Mouse (Mus musculus) bone marrow macrophage, adult 2 months (primary cell): Measurements from ENCODE around the gene Usp37. TPM values are rescaled to one million over a fixed set of nuclear protein-coding genes. Genes with fewer than 3 reads are reported as not detected.

Experiments
- H3K27ac ChIP-seq: 2 replicates; pipeline ENCODE4 v1.5.1; 2012; ENCODE audit warnings: low read depth, low read length; ENCODE audit not compliant: insufficient read depth
- H3K4me1 ChIP-seq: 2 replicates; pipeline ENCODE4 v1.6.1; 2012; ENCODE audit warnings: low read length; ENCODE audit not compliant: control insufficient read depth, insufficient read depth
- H3K4me3 ChIP-seq: 2 replicates; pipeline ENCODE4 v1.5.1; 2012; ENCODE audit warnings: mild to moderate bottlenecking, low read length, moderate library complexity; ENCODE audit not compliant: insufficient read depth
- CTCF ChIP-seq: IDR thresholded peaks from 2 replicates; pipeline ENCODE4 v1.5.1; 2012; ENCODE audit warnings: low read depth, mild to moderate bottlenecking, low read length, moderate library complexity
- POLR2A ChIP-seq: IDR thresholded peaks from 2 replicates; pipeline ENCODE4 v1.6.1; 2012; ENCODE audit warnings: mild to moderate bottlenecking, low read depth, low read length, borderline replicate concordance
- polyA plus RNA-seq: library from polyadenylated mRNA; stranded (reverse); fragments of >200 nt; gene quantifications from 2 replicates; pipeline ENCODE4 v1.2.4, GENCODE M21; 2012; ENCODE audit not compliant: missing spikeins, insufficient read depth, insufficient read length

Usp37 gene
- polyA plus RNA-seq, 1 experiment, result 9.0 TPM

- Histone ChIP-seq H3K4me1 (peaks cover 13% of the 10 kb centered on the region), H3K4me3 (no peak overlapping the region), H3K27ac (no peak overlapping the region)
- TF ChIP-seq POLR2A (no peak), CTCF (no peak)
These were observed 120.9 kb downstream of the Usp37 start for GRCm38 (mm10) chr1:74423147-74423546.

GRCm38 (mm10) chr1:74419440-74419794 lies 124.7 kb downstream of the Usp37 start:
- TF ChIP-seq CTCF (no peak), POLR2A (no peak)
- Histone ChIP-seq H3K4me3 (no peak overlapping the region), H3K4me1 (no peaks in the 10 kb centered on the region), H3K27ac (no peak overlapping the region)

GRCm38 (mm10) chr1:74418747-74419439 lies 125.2 kb downstream of the Usp37 start:
- TF ChIP-seq CTCF, result no peak
- no peak for TF ChIP-seq POLR2A
- Histone ChIP-seq H3K4me1 (no peaks in the 10 kb centered on the region), H3K27ac (no peak overlapping the region), H3K4me3 (no peak overlapping the region)

- TF ChIP-seq POLR2A, result no peak
- TF ChIP-seq CTCF, result no peak
- no peak overlapping the region for H3K4me3 ChIP-seq
- H3K27ac ChIP-seq, result no peak overlapping the region
- no peaks in the 10 kb centered on the region for H3K4me1 ChIP-seq
These were observed 128.9 kb downstream of the Usp37 start for GRCm38 (mm10) chr1:74415143-74415542.

GRCm38 (mm10) chr1:74412711-74413110 lies 131.4 kb downstream of the Usp37 start:
- Histone ChIP-seq H3K4me3 (no peak overlapping the region), H3K27ac (no peak overlapping the region), H3K4me1 (no peaks in the 10 kb centered on the region)
- TF ChIP-seq POLR2A (no peak), CTCF (no peak)

- H3K27ac ChIP-seq, result no peak overlapping the region
- no peaks in the 10 kb centered on the region for H3K4me1 ChIP-seq
- no peak overlapping the region for H3K4me3 ChIP-seq
- no peak for TF ChIP-seq CTCF
- TF ChIP-seq POLR2A, result no peak
These were observed 132.2 kb downstream of the Usp37 start for GRCm38 (mm10) chr1:74411753-74412325.

- H3K4me1 ChIP-seq, result no peaks in the 10 kb centered on the region
- TF ChIP-seq CTCF, result no peak
- no peak for TF ChIP-seq POLR2A
- H3K27ac ChIP-seq, result no peak within 1 kb of the TSS
- H3K4me3 ChIP-seq, result no peak within 1 kb of the TSS
These were observed 135.2 kb downstream of the Usp37 start, which contains the start of gene Vil1 for GRCm38 (mm10) chr1:74408589-74409504. Vil1 (plus strand) TSS chr1:74409376.

GRCm38 (mm10) chr1:74404206-74404605 lies 139.9 kb downstream of the Usp37 start:
- no peak overlapping the region for H3K27ac ChIP-seq
- no peak overlapping the region for H3K4me3 ChIP-seq
- no peaks in the 10 kb centered on the region for H3K4me1 ChIP-seq
- TF ChIP-seq POLR2A (no peak), CTCF (no peak)

- no peak overlapping the region for H3K27ac ChIP-seq
- H3K4me3 ChIP-seq, result no peak overlapping the region
- H3K4me1 ChIP-seq, result peaks cover 3% of the 10 kb centered on the region; the same call in 1 of the 2 replicates
- TF ChIP-seq CTCF (no peak), POLR2A (no peak)
These were observed 142.9 kb downstream of the Usp37 start for GRCm38 (mm10) chr1:74401015-74401702.

GRCm38 (mm10) chr1:74400531-74400930 lies 143.6 kb downstream of the Usp37 start:
- Histone ChIP-seq H3K4me3 (no peak overlapping the region), H3K4me1 (peaks cover 3% of the 10 kb centered on the region; the same call in 1 of the 2 replicates), H3K27ac (no peak overlapping the region)
- no peak for TF ChIP-seq CTCF
- no peak for TF ChIP-seq POLR2A
